Mouse (Mus musculus) limb, embryonic 10.5 days (tissue): ENCODE data around the gene Sema3e. TPM values are rescaled to one million over a fixed set of nuclear protein-coding genes. Genes with fewer than 3 reads are reported as not detected.

Experiments
- DNase-seq: peaks from one replicate; pipeline ENCODE4 v3.0.0-alpha.2; 2017; ENCODE audit warnings: low spot score
- H3K27ac ChIP-seq: fragments of 300-500 bp; sonication (generic); 2 replicates; pipeline ENCODE4 v1.5.1; 2016; ENCODE audit warnings: mild to moderate bottlenecking
- H3K27me3 ChIP-seq: fragments of 300-500 bp; sonication (generic); 2 replicates; pipeline ENCODE4 v1.6.1; 2016; ENCODE audit warnings: low read depth, mild to moderate bottlenecking; ENCODE audit not compliant: poor library complexity, severe bottlenecking
- H3K36me3 ChIP-seq: fragments of 300-500 bp; sonication (generic); 2 replicates; pipeline ENCODE4 v1.6.1; 2016; ENCODE audit warnings: mild to moderate bottlenecking, moderate library complexity
- H3K4me1 ChIP-seq: fragments of 300-500 bp; sonication (generic); 2 replicates; pipeline ENCODE4 v1.6.1; 2016
- H3K4me3 ChIP-seq: fragments of 300-500 bp; sonication (generic); 2 replicates; pipeline ENCODE4 v1.5.1; 2016; ENCODE audit warnings: mild to moderate bottlenecking, moderate library complexity
- H3K9me3 ChIP-seq: fragments of 300-500 bp; sonication (generic); replicated peaks from 2 replicates; pipeline ENCODE4 v1.6.1; 2016; ENCODE audit warnings: mild to moderate bottlenecking
- WGBS: fragments of 180-500 bp; shearing (Covaris S2); methylation state at CpG from one replicate; pipeline ENCODE4 v1.1.7; 2016; 5-methylcytosine and 5-hydroxymethylcytosine counted together
- polyA plus RNA-seq: library from polyadenylated mRNA; unstranded; fragments of >200 nt; fragmentation: Nextera tagmentation; extraction: Ambion mirVana; gene quantifications from 2 replicates; pipeline ENCODE4 v1.2.1, GENCODE M21; 2016

The Sema3e gene
- polyA plus RNA-seq, 1 experiment from 2014 or later, result 0.35 TPM

GRCm38 (mm10) chr5:14260156-14260555 lies 235.1 kb downstream of the Sema3e start:
- Histone ChIP-seq H3K4me1 (no peaks in the 10 kb centered on the region), H3K9me3 (no peaks in the 10 kb centered on the region), H3K4me3 (no peak overlapping the region), H3K36me3 (no peaks in the 10 kb centered on the region), H3K27ac (no peak overlapping the region), H3K27me3 (no peaks in the 10 kb centered on the region)
- 95% methylated on average over 4 of the region's 4 CpGs for WGBS
- DNase-seq, result no peak

GRCm38 (mm10) chr5:14267400-14267799 lies 242.3 kb downstream of the Sema3e start:
- Histone ChIP-seq H3K27me3 (no peaks in the 10 kb centered on the region), H3K36me3 (no peaks in the 10 kb centered on the region), H3K27ac (no peak overlapping the region), H3K9me3 (no peaks in the 10 kb centered on the region), H3K4me1 (no peaks in the 10 kb centered on the region), H3K4me3 (no peak overlapping the region)
- DNase-seq, result no peak
- 85% methylated on average over 2 of the region's 2 CpGs for WGBS

Other genes with a start within 250 kb of the Sema3e start
- gene Speer3, start 233.7 kb upstream of the Sema3e start, polyA plus RNA-seq, result not detected in 2 replicates